Mouse (Mus musculus) embryonic fibroblast, embryonic 13.5 days (primary cell): ENCODE data around the gene Gm16253.

Experiments
- CTCF ChIP-seq: IDR thresholded peaks from 2 replicates; pipeline ENCODE4 v1.5.1; 2011; ENCODE audit warnings: mild to moderate bottlenecking, control low read depth, low read length, moderate library complexity, borderline replicate concordance; ENCODE audit not compliant: insufficient read depth
- POLR2A ChIP-seq: IDR thresholded peaks from 2 replicates; pipeline ENCODE4 v1.6.1; 2011; ENCODE audit warnings: low read depth, mild to moderate bottlenecking, control low read depth, low read length, moderate library complexity

- TF ChIP-seq CTCF (0 out of 2 replicates have a peak, but pooled peaks have one; percentile 2), POLR2A (peak; percentile 97)
Measured at GRCm38 (mm10) chr3:96557694-96558093, 19.1 kb upstream of the Gm16253 start, which contains the start of gene Txnip.
